Mouse (Mus musculus): ENCODE measurements around the gene Ssbp3. TPM values are rescaled to one million over a fixed set of nuclear protein-coding genes. Genes with fewer than 3 reads are reported as not detected.

Gene Ssbp3
- polyA plus RNA-seq, 1 experiment from 2014 or later, result 98.6 TPM

DNA sequence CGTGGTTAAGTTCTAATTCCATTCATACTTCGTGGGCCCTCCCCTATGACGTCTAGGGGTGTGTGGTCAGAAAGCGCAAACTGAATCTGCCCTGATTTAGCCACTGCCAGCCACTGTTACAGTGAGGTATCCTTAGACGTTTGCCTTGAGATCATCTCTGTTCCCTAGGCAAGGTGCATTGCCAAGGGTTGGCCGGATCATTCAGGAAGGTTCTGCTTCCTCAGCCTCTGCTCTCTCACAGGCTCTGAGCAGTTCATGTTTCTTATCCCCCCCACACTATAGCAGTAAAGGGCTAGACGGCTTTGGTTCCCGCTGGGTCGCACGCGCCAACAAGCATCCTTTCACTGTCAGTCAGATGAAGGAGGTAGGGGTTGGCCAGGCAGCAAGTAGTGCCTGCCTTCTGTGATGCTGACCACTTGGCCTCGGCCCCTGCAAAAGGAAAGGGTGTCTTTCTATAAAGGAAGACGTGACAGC is 101.5 kb downstream of the Ssbp3 start:
- Histone ChIP-seq H3K36me3 (peaks cover 64% of the 10 kb centered on the region), H3K4me3 (no peak overlapping the region), H3K9me3 (replicated peaks) (no peaks in the 10 kb centered on the region), H3K4me2 (no peak overlapping the region), H3K27ac (no peak overlapping the region), H3K27me3 (replicated peaks) (no peaks in the 10 kb centered on the region), H3K9ac (no peak overlapping the region), H3K4me1 (peaks cover 66% of the 10 kb centered on the region)
- WGBS (ENCODE audit: insufficient replicate concordance), result 73% methylated on average over 13 of the region's 13 CpGs
- no peak for ATAC-seq

DNA sequence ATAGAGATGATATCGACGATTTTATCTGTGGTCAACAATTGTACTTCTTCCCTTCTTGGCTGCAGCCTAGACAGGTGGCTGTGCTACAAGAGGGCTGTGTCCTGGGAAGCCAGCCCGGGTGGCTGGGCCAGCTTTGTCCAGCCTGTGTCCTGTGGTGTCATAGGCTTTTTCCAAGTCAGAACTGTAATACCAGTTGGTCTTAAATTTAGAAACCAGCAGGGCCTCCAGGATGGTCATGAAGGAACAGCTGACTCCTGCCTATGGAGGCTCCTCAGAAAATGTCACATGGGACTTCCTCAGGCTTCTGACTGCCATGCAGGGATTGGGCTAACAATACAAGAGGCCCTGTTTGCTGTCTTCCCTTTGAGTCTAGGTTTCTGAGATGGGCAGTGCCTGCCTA is 102.1 kb downstream of the Ssbp3 start:
- Histone ChIP-seq H3K4me1 (peaks cover 61% of the 10 kb centered on the region), H3K4me2 (no peak overlapping the region), H3K36me3 (peaks cover 64% of the 10 kb centered on the region), H3K27me3 (replicated peaks) (no peaks in the 10 kb centered on the region), H3K27ac (no peak overlapping the region), H3K9ac (no peak overlapping the region), H3K4me3 (no peak overlapping the region), H3K9me3 (replicated peaks) (no peaks in the 10 kb centered on the region)
- 83% methylated on average over 3 of the region's 3 CpGs for WGBS (ENCODE audit: insufficient replicate concordance)
- ATAC-seq, result no peak

DNA sequence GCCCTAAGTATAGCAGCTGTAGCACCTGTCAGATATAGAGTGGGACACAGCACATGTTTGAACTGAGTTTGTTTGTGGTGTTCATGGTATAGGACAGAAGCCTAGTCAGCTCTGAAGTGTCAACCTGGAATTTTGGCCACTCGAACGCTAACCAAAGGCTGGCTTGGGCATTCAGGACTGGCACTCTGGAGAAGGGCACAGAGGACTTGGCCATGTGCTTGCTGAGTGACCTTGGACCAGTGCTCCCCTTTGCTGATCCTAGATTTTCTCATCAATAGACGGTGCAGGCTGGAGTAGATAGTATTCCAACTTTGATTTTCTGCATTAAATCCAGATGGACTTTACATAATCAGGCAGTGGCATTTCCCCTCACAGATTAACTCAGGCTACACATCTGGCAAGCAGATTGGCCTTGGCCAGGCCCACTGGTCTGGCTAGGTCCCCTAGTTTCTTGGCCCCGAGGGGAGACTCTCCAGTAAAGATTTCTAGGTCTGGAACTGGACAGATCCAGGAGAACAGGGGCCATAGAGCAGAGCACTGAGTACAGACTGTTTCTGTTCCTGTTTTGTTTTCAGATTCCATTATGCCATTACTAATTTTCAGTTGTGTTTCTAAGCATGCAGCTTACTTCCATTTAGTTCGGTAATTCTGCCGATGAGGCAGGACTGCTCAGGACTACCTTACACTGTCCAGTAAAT is 102.8 kb downstream of the Ssbp3 start:
- Histone ChIP-seq H3K4me1 (peaks cover 56% of the 10 kb centered on the region), H3K36me3 (peaks cover 70% of the 10 kb centered on the region), H3K9me3 (replicated peaks) (no peaks in the 10 kb centered on the region), H3K4me2 (no peak overlapping the region), H3K4me3 (no peak overlapping the region), H3K27me3 (replicated peaks) (no peaks in the 10 kb centered on the region), H3K9ac (no peak overlapping the region), H3K27ac (no peak overlapping the region)
- no peak for ATAC-seq
- 86% methylated on average over 6 of the region's 6 CpGs for WGBS (ENCODE audit: insufficient replicate concordance)

DNA sequence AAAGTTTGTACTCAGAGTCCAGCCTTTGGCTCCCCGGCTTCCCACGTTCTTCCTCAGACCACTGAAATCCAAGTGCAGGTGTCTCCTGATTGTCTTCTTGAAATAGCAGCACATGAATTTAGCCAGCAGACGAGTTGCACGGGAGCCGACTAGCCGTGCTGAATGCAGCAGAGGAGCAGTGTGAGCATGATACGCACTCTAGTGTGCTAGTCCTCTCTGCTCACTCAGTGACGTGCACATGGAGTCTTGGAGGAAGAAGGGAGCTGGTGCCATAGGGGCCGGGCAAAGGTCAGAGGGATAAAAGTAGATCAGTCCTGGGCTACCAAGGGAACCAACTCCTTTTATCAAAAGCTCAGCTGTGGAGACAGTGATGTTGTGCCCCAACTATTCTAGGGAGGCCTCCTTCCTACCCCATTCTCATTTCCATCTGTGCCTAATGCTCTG is 103.3 kb downstream of the Ssbp3 start:
- Histone ChIP-seq H3K27ac (no peak overlapping the region), H3K4me1 (peaks cover 56% of the 10 kb centered on the region), H3K4me3 (no peak overlapping the region), H3K4me2 (no peak overlapping the region), H3K27me3 (replicated peaks) (no peaks in the 10 kb centered on the region), H3K36me3 (peaks cover 75% of the 10 kb centered on the region), H3K9me3 (replicated peaks) (no peaks in the 10 kb centered on the region), H3K9ac (no peak overlapping the region)
- no peak for ATAC-seq
- 86% methylated on average over 9 of the region's 9 CpGs for WGBS (ENCODE audit: insufficient replicate concordance)

DNA sequence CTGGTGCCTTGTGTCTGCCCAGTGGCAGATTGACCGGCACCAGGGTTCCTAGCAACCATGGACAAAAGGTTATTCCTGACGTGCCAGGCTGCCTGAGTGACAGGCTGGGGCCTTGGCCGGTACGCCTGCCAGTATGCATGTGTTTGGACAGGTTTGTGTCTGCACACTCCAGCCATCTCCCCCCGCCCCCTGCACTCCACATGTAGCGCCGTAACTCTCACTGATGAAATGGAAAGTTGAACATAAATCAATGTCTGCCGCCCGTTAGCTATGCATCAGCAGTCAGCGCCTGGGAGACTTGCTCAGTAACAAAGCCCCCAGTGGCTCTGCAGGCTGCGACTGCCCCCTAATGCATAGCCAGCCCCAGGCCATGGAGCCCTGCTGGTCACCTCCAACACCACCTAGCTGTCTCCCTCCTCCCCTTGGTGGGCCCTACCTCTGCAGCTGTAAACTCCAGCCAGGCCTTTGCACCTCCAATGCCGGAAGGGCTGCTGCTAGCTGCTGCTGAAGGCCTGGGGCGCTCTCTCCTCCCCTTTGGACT is 105.5 kb downstream of the Ssbp3 start:
- WGBS (ENCODE audit: insufficient replicate concordance), result 82% methylated on average over 13 of the region's 13 CpGs
- H3K4me3 ChIP-seq, result no peak overlapping the region
- no peaks in the 10 kb centered on the region for H3K9me3 ChIP-seq (replicated peaks)
- H3K9ac ChIP-seq, result no peak overlapping the region
- no peak overlapping the region for H3K4me2 ChIP-seq
- no peaks in the 10 kb centered on the region for H3K27me3 ChIP-seq (replicated peaks)
- peaks cover 56% of the 10 kb centered on the region for H3K36me3 ChIP-seq
- ATAC-seq, result no peak
- peaks cover 56% of the 10 kb centered on the region for H3K4me1 ChIP-seq
- H3K27ac ChIP-seq, result peak overlapping the region; percentile 27; the same call in 1 of the 2 replicates

DNA sequence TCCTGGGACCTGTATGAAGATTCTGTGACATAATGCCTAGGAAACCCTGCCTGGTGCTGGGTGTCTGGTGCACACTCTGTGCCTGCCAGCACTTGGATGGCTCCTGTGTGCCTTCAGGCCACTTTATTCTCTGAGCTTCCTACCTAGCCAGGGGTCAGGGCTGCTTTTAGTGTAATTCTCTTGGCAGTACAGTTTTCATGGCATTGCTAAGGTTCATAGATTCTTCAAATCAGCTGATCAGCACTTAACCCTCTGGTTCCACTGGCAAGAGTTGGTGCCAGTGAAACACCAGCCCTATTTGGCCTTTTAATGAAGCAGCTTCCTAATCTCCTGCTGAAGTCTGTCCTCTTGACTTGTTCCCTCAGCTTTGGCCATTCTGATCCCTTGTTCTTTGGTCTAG is 106.8 kb downstream of the Ssbp3 start:
- ATAC-seq, result no peak

DNA sequence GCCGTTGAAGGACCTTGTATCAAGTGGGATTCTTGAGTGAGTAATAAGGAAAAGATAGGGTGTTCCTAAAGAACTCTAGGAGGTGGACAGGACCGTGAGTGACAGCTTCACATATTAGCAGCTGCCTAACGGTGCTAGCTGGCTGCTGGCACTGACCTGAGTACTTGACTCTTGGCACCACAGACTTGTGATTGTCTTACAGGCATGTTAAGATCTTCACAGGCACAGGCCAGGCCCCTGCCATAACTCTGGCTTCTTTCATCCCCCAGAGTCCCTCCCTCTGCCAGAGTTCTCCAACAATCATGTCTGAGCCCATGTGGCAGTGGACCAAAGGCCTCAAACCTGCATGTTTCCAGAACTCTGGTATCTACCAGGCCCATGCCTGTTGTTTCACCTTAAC is 108.0 kb downstream of the Ssbp3 start:
- Histone ChIP-seq H3K36me3 (peaks cover 44% of the 10 kb centered on the region), H3K4me1 (peaks cover 54% of the 10 kb centered on the region), H3K4me3 (no peak overlapping the region), H3K9me3 (replicated peaks) (no peaks in the 10 kb centered on the region), H3K4me2 (no peak overlapping the region), H3K27ac (no peak overlapping the region), H3K27me3 (replicated peaks) (no peaks in the 10 kb centered on the region), H3K9ac (no peak overlapping the region)
- ATAC-seq, result no peak
- 92% methylated on average over 3 of the region's 3 CpGs for WGBS (ENCODE audit: insufficient replicate concordance)

More for the DNA sequence above, 106.8 kb downstream of the Ssbp3 start:
- Histone ChIP-seq H3K4me2 (no peak overlapping the region), H3K27me3 (replicated peaks) (no peaks in the 10 kb centered on the region), H3K9me3 (replicated peaks) (no peaks in the 10 kb centered on the region), H3K4me3 (no peak overlapping the region), H3K27ac (no peak overlapping the region), H3K4me1 (peaks cover 51% of the 10 kb centered on the region), H3K36me3 (peaks cover 47% of the 10 kb centered on the region), H3K9ac (no peak overlapping the region)

DNA sequence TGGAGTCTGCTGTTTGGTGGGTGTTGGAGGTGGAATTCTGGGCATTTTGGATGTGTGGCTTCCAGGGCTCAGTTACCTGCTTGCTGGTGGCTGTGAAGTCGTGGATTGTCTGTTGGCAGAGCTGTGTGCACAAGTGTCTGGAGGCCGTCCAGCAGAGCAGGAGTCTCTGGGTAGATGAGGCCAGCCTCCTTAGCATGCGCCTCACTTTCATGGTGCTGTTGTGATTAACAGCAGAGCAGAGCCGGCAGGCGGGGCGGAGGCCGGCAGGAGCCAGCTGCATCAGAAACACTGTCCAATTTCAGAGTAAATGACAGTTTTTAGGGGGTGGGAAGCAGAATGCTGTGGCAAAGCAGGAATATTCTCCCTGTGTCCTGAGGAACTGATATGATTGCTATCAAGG is 108.5 kb downstream of the Ssbp3 start:
- 72% methylated on average over 7 of the region's 7 CpGs for WGBS (ENCODE audit: insufficient replicate concordance)
- H3K4me3 ChIP-seq, result no peak overlapping the region
- peaks cover 50% of the 10 kb centered on the region for H3K4me1 ChIP-seq
- no peaks in the 10 kb centered on the region for H3K9me3 ChIP-seq (replicated peaks)
- H3K27ac ChIP-seq, result no peak overlapping the region
- no peak overlapping the region for H3K4me2 ChIP-seq
- H3K27me3 ChIP-seq (replicated peaks), result no peaks in the 10 kb centered on the region
- no peak overlapping the region for H3K9ac ChIP-seq
- no peak for ATAC-seq
- peaks cover 40% of the 10 kb centered on the region for H3K36me3 ChIP-seq

DNA sequence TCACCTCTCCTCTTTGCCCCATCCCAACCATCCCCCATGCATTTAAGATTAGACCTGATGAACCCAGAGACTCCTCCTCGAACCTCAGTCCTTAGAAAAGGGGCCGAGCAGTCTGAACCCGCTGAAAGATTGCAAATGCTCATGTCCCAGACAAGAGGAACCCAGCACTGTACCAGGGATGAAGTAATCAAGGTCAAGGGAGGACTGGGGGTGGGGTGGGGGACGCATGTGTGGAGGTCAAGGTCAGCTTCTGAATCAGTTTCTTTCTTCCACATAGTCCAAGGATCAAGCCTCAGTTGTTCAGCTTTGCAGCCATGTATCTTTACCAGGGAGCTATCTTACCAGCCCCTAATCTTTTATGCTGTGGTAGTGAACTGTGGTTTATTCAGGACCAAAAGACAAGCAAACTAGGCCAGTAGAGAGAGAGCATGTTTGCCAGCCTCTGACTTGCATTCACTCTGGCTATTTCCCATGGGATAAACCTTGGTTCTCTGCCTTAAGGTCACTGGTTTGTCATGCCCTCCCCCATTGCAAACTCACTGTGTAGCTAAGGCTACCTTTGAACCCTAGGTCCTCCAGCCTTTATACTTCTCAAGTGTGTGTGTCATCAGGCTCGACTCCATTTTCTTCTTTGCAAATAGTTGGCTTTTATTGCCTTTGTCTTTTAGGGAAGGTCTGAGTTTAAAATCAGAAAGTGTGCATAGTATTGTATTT is 109.9 kb downstream of the Ssbp3 start:
- WGBS (ENCODE audit: insufficient replicate concordance), result 65% methylated on average over 5 of the region's 5 CpGs

DNA sequence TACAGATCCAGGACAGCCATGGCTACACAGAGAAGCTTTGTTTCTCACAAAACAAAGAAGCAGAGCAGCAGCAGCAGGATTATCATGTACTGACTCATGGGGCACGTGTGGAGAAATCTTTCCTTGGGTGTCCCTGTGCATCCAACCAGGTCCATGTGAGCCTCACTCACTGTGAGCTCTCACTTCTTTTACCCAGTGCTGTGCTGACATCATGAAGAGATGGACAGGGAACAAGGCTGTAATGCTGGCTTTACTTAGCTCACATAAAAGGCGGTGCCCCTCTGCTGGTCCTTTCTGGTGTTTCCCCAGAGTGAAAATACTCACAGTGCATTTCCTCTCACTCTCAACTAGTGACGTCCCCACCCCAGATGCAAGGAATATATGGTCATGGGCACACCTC is 111.0 kb downstream of the Ssbp3 start:
- Histone ChIP-seq H3K9ac (no peak overlapping the region), H3K4me1 (peaks cover 42% of the 10 kb centered on the region), H3K4me3 (no peak overlapping the region), H3K27ac (no peak overlapping the region), H3K4me2 (no peak overlapping the region), H3K36me3 (peaks cover 42% of the 10 kb centered on the region), H3K27me3 (replicated peaks) (no peaks in the 10 kb centered on the region), H3K9me3 (replicated peaks) (no peaks in the 10 kb centered on the region)
- WGBS (ENCODE audit: insufficient replicate concordance), result 70% methylated on average over 3 of the region's 3 CpGs
- no peak for ATAC-seq

More for the DNA sequence above, 109.9 kb downstream of the Ssbp3 start:
- Histone ChIP-seq H3K36me3 (peaks cover 44% of the 10 kb centered on the region), H3K4me3 (no peak overlapping the region), H3K9me3 (replicated peaks) (no peaks in the 10 kb centered on the region), H3K4me2 (no peak overlapping the region), H3K9ac (no peak overlapping the region), H3K4me1 (peaks cover 48% of the 10 kb centered on the region), H3K27me3 (replicated peaks) (no peaks in the 10 kb centered on the region), H3K27ac (no peak overlapping the region)
- no peak for ATAC-seq

DNA sequence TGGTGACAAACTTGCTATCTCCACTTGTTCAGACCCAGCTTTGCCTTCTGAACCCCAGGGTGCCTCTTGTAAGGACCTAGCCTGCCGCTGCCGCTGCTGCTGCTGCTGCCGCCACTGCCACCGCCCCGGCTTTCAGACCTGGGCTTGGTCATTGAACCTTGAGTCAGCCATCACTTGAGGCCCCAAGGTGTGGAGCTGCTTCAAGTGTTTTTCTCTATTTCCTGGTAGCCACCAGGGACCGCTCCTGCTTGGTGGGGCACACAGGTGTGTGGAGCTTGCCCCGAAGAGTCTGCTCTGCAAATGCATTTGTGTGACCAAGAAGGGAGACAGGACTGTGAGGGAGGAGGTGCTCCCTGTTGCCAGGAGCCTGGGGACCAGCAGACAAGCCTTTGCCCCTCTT is 114.4 kb downstream of the Ssbp3 start:
- H3K27me3 ChIP-seq (replicated peaks), result no peaks in the 10 kb centered on the region
- peaks cover 20% of the 10 kb centered on the region for H3K4me1 ChIP-seq
- no peak overlapping the region for H3K27ac ChIP-seq
- H3K4me2 ChIP-seq, result no peak overlapping the region
- H3K4me3 ChIP-seq, result no peak overlapping the region
- no peak overlapping the region for H3K9ac ChIP-seq
- WGBS (ENCODE audit: insufficient replicate concordance), result 84% methylated on average over 7 of the region's 7 CpGs
- H3K36me3 ChIP-seq, result peaks cover 64% of the 10 kb centered on the region
- ATAC-seq, result no peak
- H3K9me3 ChIP-seq (replicated peaks), result no peaks in the 10 kb centered on the region

DNA sequence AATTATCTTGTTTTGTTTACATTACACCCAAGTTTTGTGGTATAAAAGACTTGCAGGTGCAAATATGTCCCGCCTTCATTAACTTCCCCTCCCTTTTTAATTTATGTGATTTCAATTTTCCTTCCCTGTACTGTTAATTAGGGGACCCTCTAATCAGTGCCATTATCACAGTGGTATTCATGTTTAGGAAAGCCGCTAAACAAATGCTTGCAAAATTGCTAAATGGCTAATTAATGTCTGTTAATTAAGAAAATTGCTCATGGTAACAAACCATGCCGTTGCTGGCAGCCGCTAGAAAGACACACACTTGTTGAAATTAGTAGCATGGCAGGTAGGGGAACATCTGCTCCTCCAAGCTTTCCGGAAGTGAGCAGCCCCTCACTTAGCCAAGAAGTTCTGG is 114.9 kb downstream of the Ssbp3 start:
- Histone ChIP-seq H3K4me3 (no peak overlapping the region), H3K27ac (no peak overlapping the region), H3K9me3 (replicated peaks) (no peaks in the 10 kb centered on the region), H3K27me3 (replicated peaks) (no peaks in the 10 kb centered on the region), H3K36me3 (peaks cover 68% of the 10 kb centered on the region), H3K4me1 (peaks cover 15% of the 10 kb centered on the region), H3K9ac (no peak overlapping the region), H3K4me2 (no peak overlapping the region)
- 90% methylated on average over 5 of the region's 5 CpGs for WGBS (ENCODE audit: insufficient replicate concordance)
- no peak for ATAC-seq
